Mouse (Mus musculus): ENCODE measurements around the gene Olfr1217.
"Not testable (repeated sequence)": the region's sequence is repeated elsewhere in the genome, so short reads cannot be mapped to it uniquely, and the experiment has no call there.

The Olfr1217 gene

DNA sequence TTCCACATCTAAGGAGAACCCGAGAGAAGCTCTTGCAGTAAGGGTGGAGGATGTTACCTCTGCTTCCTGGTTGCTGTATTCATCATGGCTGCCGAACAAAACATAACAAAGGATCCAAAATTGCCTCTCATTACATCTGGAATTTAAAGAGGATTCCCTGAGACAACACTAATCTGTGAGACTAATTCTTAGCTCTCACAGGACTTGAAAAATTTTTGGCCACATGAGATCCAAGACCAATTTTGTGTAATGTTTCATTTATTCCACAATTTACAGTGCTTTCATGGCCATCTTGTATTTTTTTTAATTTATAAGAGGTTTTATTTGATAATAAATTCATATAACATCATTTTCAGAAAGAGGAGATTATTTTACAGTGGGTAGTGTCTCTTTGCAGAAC, at the start of gene Olfr1217:
Gene Olfr1217 (minus strand): TSS at position 101 of the 400 bp plus-strand sequence.
- DNase-seq = no peak

DNA sequence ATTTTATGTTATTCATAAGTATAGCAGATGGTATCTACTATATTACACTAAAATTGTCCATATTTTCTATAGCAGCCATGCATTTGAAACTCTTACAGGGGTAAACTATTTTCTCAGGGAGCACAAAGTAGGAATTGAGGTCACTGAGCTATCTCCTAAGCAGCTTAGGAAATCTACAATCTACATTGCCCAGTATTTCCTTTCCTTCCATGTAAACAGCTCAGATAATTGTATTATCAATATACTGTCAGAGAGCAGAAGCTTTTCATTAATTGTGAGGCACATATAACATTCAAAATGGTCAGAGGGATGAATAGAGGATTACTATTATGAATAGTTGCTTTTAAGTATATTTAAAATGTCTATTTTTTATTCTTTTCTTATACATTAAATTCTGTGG, 49.6 kb upstream of the Olfr1217 start:
- DNase-seq = no peak

DNA sequence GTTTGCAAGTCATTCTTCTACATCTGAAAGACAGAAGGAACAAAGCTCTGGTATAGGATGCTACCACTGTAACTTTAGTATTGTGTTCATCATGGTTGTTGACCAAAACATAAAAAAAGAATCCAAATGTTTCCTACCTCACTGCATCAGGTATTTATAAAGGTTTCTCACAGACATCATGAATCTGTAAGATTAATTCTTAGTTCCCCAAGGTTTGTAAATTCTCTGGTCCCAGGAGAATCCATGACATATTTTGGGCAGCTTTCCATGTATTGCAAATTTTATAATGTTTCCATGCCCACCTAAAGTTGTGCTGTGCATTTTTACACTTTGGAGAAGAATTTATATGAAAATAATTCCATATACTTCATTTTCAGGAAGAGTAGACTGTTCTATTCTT, 29.2 kb upstream of the Olfr1217 start, which contains the start of gene Olfr1218:
Gene Olfr1218 (minus strand): TSS at position 101 of the 400 bp plus-strand sequence.
- DNase-seq = no peak

DNA sequence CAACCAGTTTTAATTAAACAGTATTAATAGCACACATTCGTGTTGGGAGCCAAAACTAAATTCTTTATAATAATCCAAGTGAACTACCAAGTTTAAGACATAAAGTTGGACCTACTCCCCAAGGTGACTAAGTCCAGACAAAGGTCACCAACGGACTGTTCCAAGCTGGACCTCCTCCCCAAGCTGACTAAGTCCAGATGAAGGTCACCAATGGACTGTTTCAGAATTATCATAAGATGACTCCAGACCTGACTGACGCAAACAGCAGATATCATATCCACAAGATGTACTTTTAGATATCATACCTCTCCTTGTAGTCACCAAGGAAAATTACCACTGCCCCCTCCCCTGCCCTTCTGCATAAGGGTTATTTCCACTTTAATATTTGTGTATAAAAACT, 10.4 kb downstream of the Olfr1217 start:
- not testable (repeated sequence) for DNase-seq

DNA sequence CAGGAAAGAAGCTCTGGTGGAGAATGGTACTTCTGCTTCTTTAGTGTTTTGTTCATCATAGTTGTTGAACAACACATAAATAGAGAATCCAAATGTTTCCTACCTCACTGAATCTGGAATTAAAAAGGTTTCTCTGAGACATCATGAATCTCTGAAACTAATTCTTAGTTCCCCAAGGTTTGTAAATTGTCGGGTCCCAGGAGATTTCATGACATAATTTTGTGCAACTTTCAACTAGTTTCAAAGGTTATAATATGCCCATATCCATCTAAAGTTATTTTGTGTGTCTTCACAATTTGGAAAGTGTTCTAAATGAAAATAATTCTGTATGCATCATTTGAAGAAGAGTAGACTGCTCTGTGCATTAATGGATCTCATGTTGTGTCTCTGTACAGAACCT, 13.6 kb downstream of the Olfr1217 start, which contains the start of gene Olfr1216:
Gene Olfr1216 (minus strand): TSS at position 101 of the 400 bp plus-strand sequence.
- no peak for DNase-seq

DNA sequence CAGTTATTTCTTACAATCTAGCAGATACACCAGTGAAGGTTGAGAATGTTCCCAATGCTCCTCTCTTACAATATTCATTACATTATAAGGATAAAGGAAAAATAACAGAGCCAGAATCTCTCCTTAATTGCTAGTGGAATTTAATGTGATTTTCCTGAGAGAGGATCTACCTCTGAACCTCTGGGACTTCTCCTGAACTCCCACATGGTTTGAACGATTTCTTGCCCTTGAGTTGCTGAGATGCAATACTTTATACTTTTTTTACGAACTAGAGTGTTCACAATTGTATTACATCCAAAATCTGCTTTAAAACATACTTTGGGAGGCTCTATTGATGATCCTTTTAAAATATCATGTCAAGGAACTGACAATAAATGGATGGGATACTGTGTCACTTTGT, 25.0 kb downstream of the Olfr1217 start, which contains the start of gene Olfr1215:
Gene Olfr1215 (minus strand): TSS at position 101 of the 400 bp plus-strand sequence.
- DNase-seq = no peak

DNA sequence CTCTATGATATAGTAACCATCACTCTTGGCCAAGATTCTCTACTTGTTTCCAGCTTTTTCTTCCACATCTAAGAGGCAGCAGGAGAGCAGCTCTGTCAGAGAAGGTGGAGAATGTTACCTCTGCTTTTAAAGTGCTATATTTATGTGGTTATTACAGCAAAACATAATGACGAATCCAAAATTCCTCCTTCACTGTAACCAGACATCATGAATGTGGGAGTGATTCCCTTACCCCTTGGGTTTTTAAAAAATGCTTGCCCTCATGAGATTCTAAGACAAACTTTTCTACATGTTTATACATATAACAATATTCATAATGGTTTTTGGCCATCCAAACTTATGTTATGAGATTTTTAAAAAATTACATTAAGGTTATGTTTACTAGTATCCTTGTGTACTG, 39.3 kb downstream of the Olfr1217 start, which contains the start of gene Olfr1214:
Gene Olfr1214 (minus strand): TSS at position 101 of the 400 bp plus-strand sequence.
- DNase-seq = no peak

DNA sequence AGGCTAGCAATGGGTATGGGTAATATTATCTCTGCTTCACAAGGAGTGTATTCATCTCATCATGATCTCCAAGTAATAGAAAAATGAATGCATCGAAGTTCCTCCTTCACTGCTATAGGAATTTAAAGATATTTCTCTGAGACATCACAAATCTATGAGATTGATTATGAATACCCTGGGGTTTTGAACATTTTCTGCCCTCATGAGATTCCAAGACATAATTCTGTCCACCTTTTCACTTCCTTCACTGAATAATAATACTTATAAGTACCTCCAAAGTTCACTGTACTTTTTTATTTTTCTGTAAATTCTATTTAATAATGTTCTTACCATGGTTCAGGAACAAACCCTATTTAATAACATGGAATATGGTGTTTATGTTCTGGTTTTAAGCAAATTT, 51.7 kb downstream of the Olfr1217 start, which contains the start of gene Gm13762:
Gene Gm13762 (minus strand): TSS at position 101 of the 400 bp plus-strand sequence.
- DNase-seq = no peak

All from cerebellum, adult 18-20 months (tissue).